ENCODE assay signal across 8 mouse cellular contexts in the genomic region with DNA sequence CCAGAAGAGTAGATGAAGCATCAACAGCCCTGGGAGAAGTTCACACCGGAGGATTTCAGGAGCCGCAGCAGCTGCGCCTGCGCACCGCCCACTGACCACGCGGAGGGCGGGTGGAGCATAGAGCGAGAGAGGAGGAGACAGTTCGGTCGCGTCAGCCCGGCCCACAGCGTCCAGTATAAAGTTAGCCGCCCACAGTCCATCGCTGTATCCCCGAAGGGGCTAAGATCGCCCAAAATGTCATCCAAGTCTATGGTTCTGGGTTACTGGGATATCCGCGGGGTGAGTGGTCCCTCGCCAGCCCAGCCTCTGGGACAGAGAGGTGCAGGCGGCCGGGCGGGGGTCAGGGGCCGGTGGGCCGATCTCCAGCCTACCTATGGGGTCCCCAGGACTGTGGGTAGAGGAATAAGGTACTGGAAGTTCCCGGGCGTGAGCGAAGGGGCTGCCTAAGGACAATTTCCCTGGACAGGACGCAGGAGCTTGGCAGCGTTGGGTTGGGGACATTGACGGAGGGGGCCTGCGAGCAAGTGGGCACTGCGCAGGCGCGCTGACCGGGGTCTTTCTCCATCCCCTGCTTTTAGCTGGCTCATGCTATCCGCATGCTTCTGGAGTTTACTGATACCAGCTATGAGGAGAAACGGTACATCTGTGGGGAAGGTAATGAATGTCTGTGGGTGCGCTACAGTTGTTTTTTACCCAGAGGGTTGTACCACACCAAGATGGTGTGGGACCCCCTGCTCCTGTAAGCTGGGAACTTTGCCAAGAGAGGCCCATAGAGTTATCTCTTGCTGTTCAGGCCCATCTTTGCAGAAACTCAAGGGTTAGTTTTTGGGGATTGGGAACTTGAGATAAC. TPM values are rescaled to one million over a fixed set of nuclear protein-coding genes. Genes with fewer than 3 reads are reported as not detected.
A peak's percentile ranks its signal among the peaks of the same experiment; 100 is the strongest.
DNase-seq lines count a peak whose midpoint lies in the region; ATAC-seq and TF ChIP-seq lines count a peak whose summit lies in the region.

A gene (plus strand): TSS at position 102 of the 850 bp plus-strand sequence.

- H3K36me3 ChIP-seq in embryonic facial prominence, embryonic 12.5 days, result peaks cover 18% of the 10 kb centered on the region
- peaks cover 38% of the 10 kb centered on the region for H3K36me3 ChIP-seq in intestine, postnatal 0 days (ENCODE audit: control insufficient read depth, insufficient read depth)

- peak within 1 kb of the TSS; percentile 46 for H3K27ac ChIP-seq in bone marrow, adult 2 months (ENCODE audit: control insufficient read depth, insufficient read depth, low read depth, low read length, poor library complexity)
- H3K27ac ChIP-seq in embryonic facial prominence, embryonic 12.5 days, result peak within 1 kb of the TSS; percentile 79
- H3K27ac ChIP-seq in intestine, postnatal 0 days (ENCODE audit: low read depth, low read length), result peak within 1 kb of the TSS; percentile 70

- H3K27me3 ChIP-seq in embryonic facial prominence, embryonic 12.5 days, result no peaks in the 10 kb centered on the region
- H3K27me3 ChIP-seq in intestine, postnatal 0 days (replicated peaks; ENCODE audit: control insufficient read depth, insufficient read depth, low read length), result no peaks in the 10 kb centered on the region

- DNase-seq in left cerebral cortex, postnatal 25 days (ENCODE audit: low spot score in 2 of 2), result peak; percentile 85 to 93
- peak; percentile 89 for DNase-seq in right cerebral cortex, postnatal 25 days

- peak within 1 kb of the TSS; percentile 86 for H3K9ac ChIP-seq in embryonic facial prominence, embryonic 12.5 days
- peak within 1 kb of the TSS; percentile 81 for H3K9ac ChIP-seq in intestine, postnatal 0 days (ENCODE audit: low read depth, low read length)

- H3K4me2 ChIP-seq in embryonic facial prominence, embryonic 12.5 days (replicated peaks), result peak within 1 kb of the TSS; percentile 76
- peak within 1 kb of the TSS; percentile 99 for H3K4me2 ChIP-seq in intestine, postnatal 0 days (replicated peaks; ENCODE audit: low read depth)

- ATAC-seq in embryonic facial prominence, embryonic 12.5 days (ENCODE audit: insufficient number of reproducible peaks, insufficient read depth, low FRiP score, low TSS enrichment), result peak; percentile 89
- ATAC-seq in granulocyte monocyte progenitor cell, adult 5-6 weeks (replicated peaks; ENCODE audit: poor library complexity, severe bottlenecking), result peak; percentile 97
- peak; percentile 75 for ATAC-seq in intestine, postnatal 0 days
- ATAC-seq in megakaryocyte-erythroid progenitor cell, adult 5-6 weeks (replicated peaks; ENCODE audit: low FRiP score, low TSS enrichment, poor library complexity, severe bottlenecking), result peak; percentile 89
- no peak for ATAC-seq in activated CD4-positive, CD25-positive, alpha-beta regulatory T cell, adult 4 months

- WGBS in bone marrow, adult 2 months, result 8% methylated on average over 40 of the region's 40 CpGs
- 8% methylated on average over 40 of the region's 40 CpGs for WGBS in embryonic facial prominence, embryonic 12.5 days
- 4% methylated on average over 40 of the region's 40 CpGs for whole genome bisulfite sequencing in intestine, postnatal 0 days

- peak; percentile 51; the same call in 1 of the 2 replicates for TF ChIP-seq POLR2A in bone marrow, adult 2 months (IDR thresholded peaks at IDR 0.05; ENCODE audit: borderline replicate concordance, control insufficient read depth, low read depth, low read length)

- H3K9me3 ChIP-seq in embryonic facial prominence, embryonic 12.5 days, result no peaks in the 10 kb centered on the region
- no peaks in the 10 kb centered on the region for H3K9me3 ChIP-seq in intestine, postnatal 0 days (ENCODE audit: control insufficient read depth)

- TF ChIP-seq CTCF in bone marrow, adult 2 months (IDR thresholded peaks at IDR 0.05; ENCODE audit: control insufficient read depth, insufficient read depth, low read length), result no peak
- TF ChIP-seq CTCF in intestine, postnatal 0 days (IDR thresholded peaks at IDR 0.05; ENCODE audit: low read depth), result no peak

- intact Hi-C loops in left cerebral cortex, postnatal 25 days (cut with DNase I), result no loop called here

- peak within 1 kb of the TSS; percentile 60 for H3K4me3 ChIP-seq in bone marrow, adult 2 months (replicated peaks; ENCODE audit: control insufficient read depth, low read depth, low read length)
- H3K4me3 ChIP-seq in embryonic facial prominence, embryonic 12.5 days, result peak within 1 kb of the TSS; percentile 85
- peak within 1 kb of the TSS; percentile 63 for H3K4me3 ChIP-seq in intestine, postnatal 0 days (ENCODE audit: low read depth, low read length)

- no peaks in the 10 kb centered on the region for H3K4me1 ChIP-seq in bone marrow, adult 2 months (ENCODE audit: control insufficient read depth, insufficient read depth, low read length)
- H3K4me1 ChIP-seq in embryonic facial prominence, embryonic 12.5 days, result peaks cover 8% of the 10 kb centered on the region; the same call in 1 of the 2 replicates
- 0 out of 2 replicates have a peak, but pooled peaks cover 2% of the 10 kb centered on the region for H3K4me1 ChIP-seq in intestine, postnatal 0 days (replicated peaks; ENCODE audit: control insufficient read depth, insufficient read depth, low read length)

RNA-seq across cellular contexts. Expression of the gene that starts here (rescaled TPM):
- 40.9 and 62.6 TPM in 2 replicates for polyA plus RNA-seq in bone marrow, adult 2 months (2011; ENCODE audit: insufficient read depth, insufficient read length, low replicate concordance, missing spikeins)
- polyA plus RNA-seq in embryonic facial prominence, embryonic 12.5 days (2016; fragmentation: Nextera tagmentation; extraction: Ambion mirVana), result 241 and 255 TPM in 2 replicates
- 16.0 and 24.7 TPM in 2 replicates for total RNA-seq in granulocyte monocyte progenitor cell, adult 5-6 weeks (2014; fragmentation: Nextera tagmentation)
- 13.2 and 18.3 TPM in 2 replicates for total RNA-seq in granulocyte monocyte progenitor cell, adult 5-6 weeks (2017)
- 157 and 172 TPM in 2 replicates for polyA plus RNA-seq in intestine, postnatal 0 days (2015; fragmentation: Nextera tagmentation; extraction: Ambion mirVana)
- total RNA-seq in left cerebral cortex, postnatal 25 days (2021), result 100 to 1,000 TPM; 234 to 260 TPM
- total RNA-seq in megakaryocyte-erythroid progenitor cell, adult 5-6 weeks (2014; fragmentation: Nextera tagmentation), result 233 and 255 TPM in 2 replicates
- 231 and 241 TPM in 2 replicates for total RNA-seq in megakaryocyte-erythroid progenitor cell, adult 5-6 weeks (2017)
- polyA plus RNA-seq in activated CD4-positive, CD25-positive, alpha-beta regulatory T cell, adult 4 months (2017; shearing (Covaris generic)), result not detected

Comparison
In these comparisons a context has a peak if more than half of its experiments do, and no peak if none do; other contexts are left out.
1. RNA of the gene that starts here (total RNA-seq): 234 to 260 TPM in left cerebral cortex, postnatal 25 days and 231 to 255 TPM in megakaryocyte-erythroid progenitor cell, adult 5-6 weeks; 13.2 to 24.7 TPM in granulocyte monocyte progenitor cell, adult 5-6 weeks; every median in the first group is over 4 times any median in the second.
2. RNA of the gene that starts here (polyA plus RNA-seq): 241 to 255 TPM in embryonic facial prominence, embryonic 12.5 days, 157 to 172 TPM in intestine, postnatal 0 days and 40.9 to 62.6 TPM in bone marrow, adult 2 months; not detected in activated CD4-positive, CD25-positive, alpha-beta regulatory T cell, adult 4 months; every median in the first group is over 10 times any median in the second.
3. Peak in every context shown above with its lines, with median percentiles within 50 percentile points of each other: H3K27ac ChIP-seq and H3K4me3 ChIP-seq.